Mouse (Mus musculus) bone marrow macrophage, adult 2 months (primary cell): Measurements from ENCODE around the gene Cbfa2t3.

Experiments
- CTCF ChIP-seq: IDR thresholded peaks from 2 replicates; pipeline ENCODE4 v1.5.1; 2012; ENCODE audit warnings: low read depth, mild to moderate bottlenecking, low read length, moderate library complexity
- POLR2A ChIP-seq: IDR thresholded peaks from 2 replicates; pipeline ENCODE4 v1.6.1; 2012; ENCODE audit warnings: mild to moderate bottlenecking, low read depth, low read length, borderline replicate concordance

DNA sequence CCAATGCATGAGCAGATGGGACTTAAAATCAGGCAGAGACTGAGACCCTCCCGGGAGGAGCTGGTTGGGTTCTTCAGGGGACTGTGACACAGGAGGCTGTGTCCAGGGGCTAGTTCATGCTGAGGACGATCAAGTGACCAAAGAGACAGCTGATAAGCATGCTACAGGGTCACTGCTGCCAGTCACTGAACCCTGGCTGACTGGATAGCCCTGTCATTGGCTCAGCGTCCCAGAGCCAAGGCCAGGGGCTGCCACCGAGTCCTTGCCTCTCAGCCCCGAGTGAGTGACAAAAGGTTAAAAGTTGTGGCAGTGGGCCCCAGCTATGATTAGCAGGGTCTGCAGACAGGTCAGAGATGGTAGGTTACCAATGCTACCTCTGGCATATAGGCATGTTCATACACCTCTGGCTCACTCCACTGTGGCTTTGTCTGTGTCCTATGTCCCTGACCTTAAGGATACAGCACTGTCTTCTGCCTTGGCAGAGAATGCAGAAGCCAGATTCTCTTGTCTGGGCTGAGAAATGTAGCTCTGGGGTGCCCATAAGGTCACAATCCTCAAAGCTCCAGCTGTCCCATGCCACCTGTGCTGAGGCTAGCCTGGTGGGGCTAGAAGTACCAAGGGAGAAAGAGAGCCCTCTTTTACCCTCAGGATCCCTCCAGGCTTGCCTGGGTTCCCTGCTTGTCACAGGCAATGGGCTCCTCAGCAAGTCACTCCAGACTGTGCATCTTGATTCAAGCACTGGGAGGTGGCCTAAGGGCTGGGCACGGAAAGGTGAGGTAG, 54.5 kb downstream of the Cbfa2t3 start:
- TF ChIP-seq CTCF (no peak), POLR2A (no peak)
